Mouse (Mus musculus) yolk sac, embryonic 10.5 days (tissue): ENCODE measurements around the gene Fam198a.

Source experiments
- DNase-seq: peaks from one replicate; pipeline ENCODE4 v3.0.0-alpha.2; 2017; ENCODE audit warnings: low spot score

Fam198a gene

GRCm38 (mm10) chr9:121950418-121951113, at the start of gene Fam198a:
TSS of gene Fam198a (plus strand) at chr9:121950988.
- DNase-seq = no peak

GRCm38 (mm10) chr9:121901710-121902700, 48.8 kb upstream of the Fam198a start:
- no peak for DNase-seq

- DNase-seq = no peak
These were observed 47.1 kb upstream of the Fam198a start for GRCm38 (mm10) chr9:121903476-121904305.

- no peak for DNase-seq
These were observed 46.5 kb upstream of the Fam198a start for GRCm38 (mm10) chr9:121904319-121904718.

GRCm38 (mm10) chr9:121904946-121905345, 45.8 kb upstream of the Fam198a start:
- DNase-seq = no peak

- DNase-seq = no peak
These were observed 45.1 kb upstream of the Fam198a start for GRCm38 (mm10) chr9:121905556-121906185.

- DNase-seq = no peak
These were observed 44.3 kb upstream of the Fam198a start for GRCm38 (mm10) chr9:121906456-121906855.

GRCm38 (mm10) chr9:121907356-121908070, 43.3 kb upstream of the Fam198a start:
- no peak for DNase-seq

GRCm38 (mm10) chr9:121908321-121908720, 42.5 kb upstream of the Fam198a start:
- DNase-seq = no peak

- DNase-seq = no peak
These were observed 41.2 kb upstream of the Fam198a start for GRCm38 (mm10) chr9:121909635-121910034.

- no peak for DNase-seq
These were observed 39.6 kb upstream of the Fam198a start for GRCm38 (mm10) chr9:121911196-121911595.

GRCm38 (mm10) chr9:121912786-121913185, 38.0 kb upstream of the Fam198a start:
- DNase-seq = no peak

- no peak for DNase-seq
These were observed 36.5 kb upstream of the Fam198a start for GRCm38 (mm10) chr9:121914226-121914757.

GRCm38 (mm10) chr9:121915056-121915455, 35.7 kb upstream of the Fam198a start:
- DNase-seq = no peak

- no peak for DNase-seq
These were observed 34.7 kb upstream of the Fam198a start, which contains the start of gene Cyp8b1 for GRCm38 (mm10) chr9:121916102-121916501. TSS of gene Cyp8b1 (minus strand) at chr9:121916305.

GRCm38 (mm10) chr9:121919027-121919501, 31.7 kb upstream of the Fam198a start:
- no peak for DNase-seq

- DNase-seq = no peak
These were observed 27.3 kb upstream of the Fam198a start for GRCm38 (mm10) chr9:121923443-121923842.

- no peak for DNase-seq
These were observed 26.9 kb upstream of the Fam198a start for GRCm38 (mm10) chr9:121923906-121924305.

GRCm38 (mm10) chr9:121924901-121925560, 25.8 kb upstream of the Fam198a start:
- DNase-seq = no peak

- DNase-seq = no peak
These were observed 24.8 kb upstream of the Fam198a start for GRCm38 (mm10) chr9:121925959-121926358.
